In genomic region chr6:144408030-144408429, GRCm38 (mm10) we compare ENCODE assay signal across 22 mouse cellular contexts.
A peak's percentile ranks its signal among the peaks of the same experiment; 100 is the strongest.
DNase-seq lines count a peak whose midpoint lies in the region; ATAC-seq and TF ChIP-seq lines count a peak whose summit lies in the region.
"Had no signal": no experiment of that assay in that cellular context is flagged by ENCODE, and none has a peak within 500 bp of the region (broad histone marks: within the 10 kb centered on the region; RNA-seq: fewer than 3 reads in every experiment).

No protein-coding gene starts in this region.

- TF ChIP-seq CTCF in liver, adult 2 months (IDR thresholded peaks at IDR 0.05; ENCODE audit: low read depth, low read length) = no peak

- peak; percentile 78 for DNase-seq in heart, adult 11 months
- no peak for DNase-seq in heart, adult 8-10 months (ENCODE audit: low spot score)
- DNase-seq in liver, adult 2 months (ENCODE audit: extremely low read depth, low read depth, low spot score) = peak; percentile 60
- DNase-seq in kidney, postnatal 36 days = peak; percentile 15 to 57
- no peak for DNase-seq in hindbrain, embryonic 10.5 days (ENCODE audit: low spot score)
- DNase-seq: adrenal gland, postnatal 36 days; cerebellum, adult 2 months; cerebellum, postnatal 10 days; gastrocnemius, adult 2 months; gastrocnemius, postnatal 25 days; heart, postnatal 10 days; heart, postnatal 4 days had no signal

- H3K36me3 ChIP-seq in liver, adult 2 months (ENCODE audit: control insufficient read depth, insufficient read depth, low read length) = no peaks in the 10 kb centered on the region
- no peaks in the 10 kb centered on the region for H3K36me3 ChIP-seq in liver, embryonic 12.5 days
- no peaks in the 10 kb centered on the region for H3K36me3 ChIP-seq in kidney, embryonic 16.5 days (ENCODE audit: insufficient read depth, low read length)
- H3K36me3 ChIP-seq in hindbrain, embryonic 10.5 days = no peaks in the 10 kb centered on the region
- H3K36me3 ChIP-seq: embryonic facial prominence, embryonic 15.5 days; forebrain, embryonic 10.5 days; heart, embryonic 10.5 days; hindbrain, embryonic 13.5 days had no signal

- no peak for TF ChIP-seq POLR2A in liver, adult 2 months (IDR thresholded peaks at IDR 0.05; ENCODE audit: extremely low read depth, insufficient read depth, low read length)

- no peaks in the 10 kb centered on the region for H3K9me3 ChIP-seq in liver, embryonic 12.5 days (replicated peaks)
- H3K9me3 ChIP-seq in kidney, embryonic 16.5 days (ENCODE audit: low read length) = no peaks in the 10 kb centered on the region
- no peaks in the 10 kb centered on the region for H3K9me3 ChIP-seq in hindbrain, embryonic 10.5 days
- H3K9me3 ChIP-seq: embryonic facial prominence, embryonic 15.5 days; forebrain, embryonic 10.5 days; heart, embryonic 10.5 days; hindbrain, embryonic 13.5 days had no signal

- no peak overlapping the region for H3K4me3 ChIP-seq in liver, adult 2 months (ENCODE audit: insufficient read depth, low read depth, low read length)
- H3K4me3 ChIP-seq in liver, embryonic 12.5 days = no peak overlapping the region
- H3K4me3 ChIP-seq in kidney, embryonic 16.5 days (ENCODE audit: low read length) = no peak overlapping the region
- H3K4me3 ChIP-seq in hindbrain, embryonic 10.5 days = no peak overlapping the region
- H3K4me3 ChIP-seq: embryonic facial prominence, embryonic 15.5 days; erythroblast, embryonic 14.5 days; forebrain, embryonic 10.5 days; gastrocnemius, adult 2 months; heart, embryonic 10.5 days; hindbrain, embryonic 13.5 days had no signal

- H3K4me1 ChIP-seq in liver, adult 2 months (ENCODE audit: control insufficient read depth, insufficient read depth, low read length) = peaks cover 1% of the 10 kb centered on the region; the same call in 1 of the 2 replicates
- no peaks in the 10 kb centered on the region for H3K4me1 ChIP-seq in liver, embryonic 12.5 days
- H3K4me1 ChIP-seq in kidney, embryonic 16.5 days (ENCODE audit: insufficient read depth, low read length) = no peaks in the 10 kb centered on the region
- no peaks in the 10 kb centered on the region for H3K4me1 ChIP-seq in hindbrain, embryonic 10.5 days (replicated peaks)
- H3K4me1 ChIP-seq: embryonic facial prominence, embryonic 15.5 days; forebrain, embryonic 10.5 days; heart, embryonic 10.5 days; hindbrain, embryonic 13.5 days had no signal

- H3K79me2 ChIP-seq in liver, adult 2 months (ENCODE audit: control insufficient read depth, insufficient read depth, low read length) = no peaks in the 10 kb centered on the region

- ATAC-seq in liver, embryonic 12.5 days = no peak
- ATAC-seq in kidney, embryonic 16.5 days (ENCODE audit: low FRiP score, low TSS enrichment) = 0 out of 2 replicates have a peak, but pooled peaks have one; percentile 19
- no peak for ATAC-seq in megakaryocyte, adult 5-6 weeks (ENCODE audit: poor library complexity, severe bottlenecking)
- ATAC-seq: activated CD4-positive, CD25-positive, alpha-beta regulatory T cell, adult 4 months; forebrain, embryonic 14.5 days had no signal

- no peaks in the 10 kb centered on the region for H3K27me3 ChIP-seq in liver, adult 2 months (ENCODE audit: control insufficient read depth, insufficient read depth, low read length)
- no peaks in the 10 kb centered on the region for H3K27me3 ChIP-seq in liver, embryonic 12.5 days (replicated peaks)
- H3K27me3 ChIP-seq in kidney, embryonic 16.5 days (ENCODE audit: insufficient read depth, low read length) = no peaks in the 10 kb centered on the region
- H3K27me3 ChIP-seq in hindbrain, embryonic 10.5 days (ENCODE audit: insufficient read depth, poor library complexity, severe bottlenecking) = no peaks in the 10 kb centered on the region
- H3K27me3 ChIP-seq: embryonic facial prominence, embryonic 15.5 days; hindbrain, embryonic 13.5 days had no signal

- no peak overlapping the region for H3K4me2 ChIP-seq in liver, embryonic 12.5 days
- H3K4me2 ChIP-seq in kidney, embryonic 16.5 days (replicated peaks; ENCODE audit: low read depth, low read length) = no peak overlapping the region
- H3K4me2 ChIP-seq: embryonic facial prominence, embryonic 15.5 days; hindbrain, embryonic 13.5 days had no signal

- WGBS in liver, adult 2 months = 15% methylated on average over 3 of the region's 3 CpGs
- WGBS in liver, embryonic 12.5 days (ENCODE audit: insufficient replicate concordance) = 65% methylated on average over 3 of the region's 3 CpGs
- WGBS in kidney, embryonic 16.5 days = 65% methylated on average over 3 of the region's 3 CpGs
- WGBS in hindbrain, embryonic 10.5 days = 94% methylated on average over 3 of the region's 3 CpGs

- H3K27ac ChIP-seq in liver, adult 2 months (replicated peaks; ENCODE audit: insufficient read depth, low read depth, low read length) = no peak overlapping the region
- no peak overlapping the region for H3K27ac ChIP-seq in liver, embryonic 12.5 days
- H3K27ac ChIP-seq in kidney, embryonic 16.5 days (ENCODE audit: low read length) = no peak overlapping the region
- no peak overlapping the region for H3K27ac ChIP-seq in hindbrain, embryonic 10.5 days
- H3K27ac ChIP-seq: embryonic facial prominence, embryonic 15.5 days; forebrain, embryonic 10.5 days; gastrocnemius, adult 2 months; heart, embryonic 10.5 days; hindbrain, embryonic 13.5 days had no signal

- H3K9ac ChIP-seq in liver, adult 2 months (ENCODE audit: low read depth, low read length) = no peak overlapping the region
- H3K9ac ChIP-seq in liver, embryonic 12.5 days = no peak overlapping the region
- H3K9ac ChIP-seq in kidney, embryonic 16.5 days (replicated peaks; ENCODE audit: low read length) = no peak overlapping the region
- H3K9ac ChIP-seq: embryonic facial prominence, embryonic 15.5 days; hindbrain, embryonic 13.5 days had no signal

Comparison
In these comparisons a context has a peak if more than half of its experiments do, and no peak if none do; other contexts are left out.
1. DNase-seq: peak in heart, adult 11 months (single experiment), liver, adult 2 months (single experiment) and kidney, postnatal 36 days (2 of 2); none in heart, adult 8-10 months (single experiment) and hindbrain, embryonic 10.5 days (single experiment).